ENCODE assay signal across 8 mouse cellular contexts in genomic region chr3:90585595-90585994, GRCm38 (mm10). TPM values are rescaled to one million over a fixed set of nuclear protein-coding genes. Genes with fewer than 3 reads are reported as not detected.
DNase-seq lines count a peak whose midpoint lies in the region; ATAC-seq and TF ChIP-seq lines count a peak whose summit lies in the region.

No protein-coding gene starts in this region.

- no peak overlapping the region for H3K4me3 ChIP-seq in midbrain, embryonic 15.5 days
- no peak overlapping the region for H3K4me3 ChIP-seq in spleen, adult 2 months (ENCODE audit: extremely low read depth, insufficient read depth, insufficient read length)

- no peaks in the 10 kb centered on the region for H3K27me3 ChIP-seq in midbrain, embryonic 15.5 days (replicated peaks)
- H3K27me3 ChIP-seq in spleen, adult 2 months (ENCODE audit: control insufficient read depth, insufficient read depth, low read length), result no peaks in the 10 kb centered on the region

- intact Hi-C loops in left cerebral cortex, postnatal 4 days (cut with DNase I), result loop anchor here (5.0 kb wide), 1 partner anchor 67 kb away; the partner anchor contains the start of gene S100a7a

- peak; percentile 77; the same call in 1 of the 2 replicates for TF ChIP-seq CTCF in spleen, adult 2 months (IDR thresholded peaks at IDR 0.05; ENCODE audit: extremely low read depth, insufficient read depth, insufficient read length, insufficient replicate concordance)

- no peak overlapping the region for H3K27ac ChIP-seq in midbrain, embryonic 15.5 days
- H3K27ac ChIP-seq in spleen, adult 2 months (ENCODE audit: insufficient read depth, low read length), result no peak overlapping the region

- 37% methylated on average over 5 of the region's 5 CpGs for WGBS in midbrain, embryonic 15.5 days
- 27% methylated on average over 5 of the region's 5 CpGs for WGBS in spleen, adult 2 months

- no peak overlapping the region for H3K9ac ChIP-seq in midbrain, embryonic 15.5 days

- DNase-seq in CD4-positive, CD25-positive, alpha-beta regulatory T cell, adult 2 months (ENCODE audit: low read depth, low spot score), result peak; percentile 85
- DNase-seq in cerebellum, adult 9-11 months, result peak; percentile 25
- peak; percentile 42 to 61 for DNase-seq in frontal cortex, postnatal 10 days (ENCODE audit: low spot score in 2 of 2)
- DNase-seq in kidney, adult 18-20 months, result peak; percentile 61
- DNase-seq in left cerebral cortex, postnatal 4 days, result peak; percentile 47
- DNase-seq in spleen, adult 2 months (ENCODE audit: low read depth in 1 of 2, low spot score in 2 of 2), result peak; percentile 43 to 55

- no peak for ATAC-seq in CD4-positive, CD25-positive, alpha-beta regulatory T cell, adult 4 months
- peak; percentile 37; the same call in 1 of the 2 replicates for ATAC-seq in midbrain, embryonic 15.5 days (replicated peaks)

- TF ChIP-seq POLR2A in spleen, adult 2 months (IDR thresholded peaks at IDR 0.05; ENCODE audit: low read depth, low read length), result no peak

- no peaks in the 10 kb centered on the region for H3K4me1 ChIP-seq in midbrain, embryonic 15.5 days
- H3K4me1 ChIP-seq in spleen, adult 2 months (ENCODE audit: control insufficient read depth, insufficient read depth, insufficient read length), result peaks cover 40% of the 10 kb centered on the region; the same call in 1 of the 2 replicates

- H3K4me2 ChIP-seq in midbrain, embryonic 15.5 days, result no peak overlapping the region

- no peaks in the 10 kb centered on the region for H3K36me3 ChIP-seq in midbrain, embryonic 15.5 days (replicated peaks)
- no peaks in the 10 kb centered on the region for H3K36me3 ChIP-seq in spleen, adult 2 months (ENCODE audit: control insufficient read depth, insufficient read depth, low read length)

- no peaks in the 10 kb centered on the region for H3K9me3 ChIP-seq in midbrain, embryonic 15.5 days

RNA-seq across cellular contexts. Expression of gene S100a2, which starts 4.5 kb away (rescaled TPM):
- not detected for polyA plus RNA-seq in CD4-positive, CD25-positive, alpha-beta regulatory T cell, adult 4 months (2017; shearing (Covaris generic))
- not detected for total RNA-seq in left cerebral cortex, postnatal 4 days (2021)
- not detected in 2 replicates for polyA plus RNA-seq in midbrain, embryonic 15.5 days (2015; fragmentation: Nextera tagmentation; extraction: Ambion mirVana)
- not detected in 2 replicates for polyA plus RNA-seq in spleen, adult 2 months (2012; rRNA removed)

RNA-seq across cellular contexts. Expression of gene Gm42674, which starts 16.1 kb away (rescaled TPM):
- not detected for polyA plus RNA-seq in CD4-positive, CD25-positive, alpha-beta regulatory T cell, adult 4 months (2017; shearing (Covaris generic))
- total RNA-seq in left cerebral cortex, postnatal 4 days (2021), result not detected
- polyA plus RNA-seq in midbrain, embryonic 15.5 days (2015; fragmentation: Nextera tagmentation; extraction: Ambion mirVana), result not detected in 2 replicates
- polyA plus RNA-seq in spleen, adult 2 months (2012; rRNA removed), result not detected in 2 replicates

RNA-seq across cellular contexts. Expression of gene S100a4, which starts 18.0 kb away (rescaled TPM):
- 100 to 1,000 TPM in 1 of 2 experiments, 10 to 100 TPM in 1; 74.9 to 104 TPM for polyA plus RNA-seq in CD4-positive, CD25-positive, alpha-beta regulatory T cell, adult 4 months (2017; shearing (Covaris generic))
- 1 to 10 TPM; 3.3 to 6.2 TPM for total RNA-seq in left cerebral cortex, postnatal 4 days (2021)
- polyA plus RNA-seq in midbrain, embryonic 15.5 days (2015; fragmentation: Nextera tagmentation; extraction: Ambion mirVana), result 0.52 and 0.78 TPM in 2 replicates
- polyA plus RNA-seq in spleen, adult 2 months (2012; rRNA removed), result 43.5 and 68.3 TPM in 2 replicates

RNA-seq across cellular contexts. Expression of gene S100a5, which starts 22.7 kb away (rescaled TPM):
- not detected for polyA plus RNA-seq in CD4-positive, CD25-positive, alpha-beta regulatory T cell, adult 4 months (2017; shearing (Covaris generic))
- total RNA-seq in left cerebral cortex, postnatal 4 days (2021), result not detected
- not detected in 2 replicates for polyA plus RNA-seq in midbrain, embryonic 15.5 days (2015; fragmentation: Nextera tagmentation; extraction: Ambion mirVana)
- polyA plus RNA-seq in spleen, adult 2 months (2012; rRNA removed), result not detected in 2 replicates

RNA-seq across cellular contexts. Expression of gene S100a3, which starts 25.2 kb away (rescaled TPM):
- polyA plus RNA-seq in CD4-positive, CD25-positive, alpha-beta regulatory T cell, adult 4 months (2017; shearing (Covaris generic)), result 1 to 10 TPM; 2.1 to 2.5 TPM
- total RNA-seq in left cerebral cortex, postnatal 4 days (2021), result 1 to 10 TPM in 1 of 2 experiments, under 1 TPM in 1; 0.40 to 2.0 TPM
- 0.19 TPM in 1 of 2 replicates, not detected in the other for polyA plus RNA-seq in midbrain, embryonic 15.5 days (2015; fragmentation: Nextera tagmentation; extraction: Ambion mirVana)
- 0.46 and 0.55 TPM in 2 replicates for polyA plus RNA-seq in spleen, adult 2 months (2012; rRNA removed)

Comparison
In these comparisons a context has a peak if more than half of its experiments do, and no peak if none do; other contexts are left out.
1. DNase-seq: peak in every context shown above with its lines; median percentile 85 in CD4-positive, CD25-positive, alpha-beta regulatory T cell, adult 2 months; 61 in kidney, adult 18-20 months; 52 in frontal cortex, postnatal 10 days; 49 in spleen, adult 2 months; 47 in left cerebral cortex, postnatal 4 days; 25 in cerebellum, adult 9-11 months.
2. RNA of gene S100a4, which starts 18.0 kb away (polyA plus RNA-seq): 74.9 to 104 TPM in CD4-positive, CD25-positive, alpha-beta regulatory T cell, adult 4 months and 43.5 to 68.3 TPM in spleen, adult 2 months; 0.52 to 0.78 TPM in midbrain, embryonic 15.5 days; every median in the first group is over 10 times any median in the second.